Mouse (Mus musculus): Measurements from ENCODE around the gene Tmem192. TPM values are rescaled to one million over a fixed set of nuclear protein-coding genes. Genes with fewer than 3 reads are reported as not detected.
A peak's percentile ranks its signal among the peaks of the same experiment; 100 is the strongest.

The Tmem192 gene
- polyA plus RNA-seq, 1 experiment from 2014 or later: 34.4 TPM

DNA sequence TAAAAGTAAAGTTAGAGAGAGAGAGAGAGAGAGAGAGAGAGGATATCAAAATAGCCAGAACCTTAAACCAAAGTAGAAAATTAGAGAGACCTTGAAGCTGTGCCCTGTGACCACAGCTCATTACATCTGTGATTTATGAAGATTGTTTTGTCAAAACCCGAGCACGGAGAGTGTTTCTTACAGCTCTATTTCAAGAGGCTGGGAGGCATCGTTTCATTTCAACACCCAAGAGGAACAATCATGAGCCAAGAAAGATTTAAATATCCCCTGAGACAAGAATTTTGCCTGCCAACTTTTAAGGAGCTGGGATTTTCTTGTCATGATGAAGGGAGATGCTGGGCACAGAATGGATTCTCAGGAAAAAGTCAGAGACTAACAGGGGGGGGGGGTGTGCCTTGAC lies 20.6 kb upstream of the Tmem192 start:
- Histone ChIP-seq H3K4me1 (ENCODE audit: insufficient read depth, low read length) (no peaks in the 10 kb centered on the region), H3K27me3 (ENCODE audit: insufficient read depth, low read length) (no peaks in the 10 kb centered on the region), H3K9ac (replicated peaks; ENCODE audit: low read length) (no peak overlapping the region), H3K4me2 (replicated peaks; ENCODE audit: low read depth, low read length) (no peak overlapping the region), H3K36me3 (ENCODE audit: insufficient read depth, low read length) (no peaks in the 10 kb centered on the region), H3K9me3 (ENCODE audit: low read length) (no peaks in the 10 kb centered on the region), H3K27ac (ENCODE audit: low read length) (no peak overlapping the region), H3K4me3 (ENCODE audit: low read length) (no peak overlapping the region)
- WGBS: 5% methylated on average over 3 of the region's 3 CpGs
- no peak for ATAC-seq (ENCODE audit: low FRiP score, low TSS enrichment)

DNA sequence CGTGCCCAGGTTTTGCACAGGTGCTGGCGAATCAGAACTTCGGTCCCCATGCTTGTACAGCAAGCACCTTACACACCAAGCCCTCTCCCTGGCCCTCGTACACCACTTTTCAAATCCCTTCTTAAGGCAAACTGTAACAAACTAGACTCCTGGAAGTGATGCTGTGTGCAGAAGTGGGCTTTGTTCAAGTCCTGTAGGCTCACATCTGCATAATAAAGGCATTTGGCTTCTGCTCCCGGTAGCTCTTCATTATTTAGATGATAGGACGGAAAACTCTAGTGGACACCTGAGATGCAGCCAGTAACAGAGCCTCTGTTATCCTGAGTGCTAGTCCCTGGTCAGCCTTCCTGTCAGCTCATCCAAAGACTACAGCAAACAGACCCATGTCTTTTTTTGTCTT lies 18.0 kb upstream of the Tmem192 start:
- 93% methylated on average over 6 of the region's 6 CpGs for WGBS
- no peak for ATAC-seq (ENCODE audit: low FRiP score, low TSS enrichment)
- H3K4me1 ChIP-seq (ENCODE audit: insufficient read depth, low read length): no peaks in the 10 kb centered on the region

DNA sequence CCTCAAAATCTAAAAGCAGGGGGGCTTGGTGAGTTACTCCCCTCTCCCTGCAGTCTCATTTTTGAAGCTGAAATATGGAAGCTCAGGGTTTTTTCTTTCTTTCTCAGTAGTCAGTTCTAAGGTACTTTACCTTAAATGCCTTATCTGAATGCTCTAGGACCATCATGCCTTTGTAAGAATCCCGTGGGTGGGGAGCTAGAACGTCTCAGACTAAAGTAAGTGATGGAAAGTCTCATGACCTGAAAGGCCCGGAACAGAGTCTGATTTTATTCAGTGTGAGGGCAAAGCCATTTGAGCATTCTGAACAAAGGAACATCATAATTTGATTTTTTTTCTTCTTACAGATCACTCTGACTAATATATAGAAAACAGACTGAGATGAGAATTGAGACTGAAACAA lies 12.0 kb upstream of the Tmem192 start:
- no peak for ATAC-seq (ENCODE audit: low FRiP score, low TSS enrichment)
- H3K27ac ChIP-seq (ENCODE audit: low read length): no peak overlapping the region
- H3K4me2 ChIP-seq (replicated peaks; ENCODE audit: low read depth, low read length): no peak overlapping the region
- H3K4me3 ChIP-seq (ENCODE audit: low read length): no peak overlapping the region
- H3K9me3 ChIP-seq (ENCODE audit: low read length): no peaks in the 10 kb centered on the region
- H3K27me3 ChIP-seq (ENCODE audit: insufficient read depth, low read length): no peaks in the 10 kb centered on the region
- 75% methylated on average over 3 of the region's 3 CpGs for WGBS
- H3K9ac ChIP-seq (replicated peaks; ENCODE audit: low read length): no peak overlapping the region
- H3K36me3 ChIP-seq (ENCODE audit: insufficient read depth, low read length): no peaks in the 10 kb centered on the region
- no peaks in the 10 kb centered on the region for H3K4me1 ChIP-seq (ENCODE audit: insufficient read depth, low read length)

More for the DNA sequence above, 18.0 kb upstream of the Tmem192 start:
- Histone ChIP-seq H3K27ac (ENCODE audit: low read length) (no peak overlapping the region), H3K36me3 (ENCODE audit: insufficient read depth, low read length) (no peaks in the 10 kb centered on the region), H3K27me3 (ENCODE audit: insufficient read depth, low read length) (no peaks in the 10 kb centered on the region), H3K4me3 (ENCODE audit: low read length) (no peak overlapping the region), H3K9ac (replicated peaks; ENCODE audit: low read length) (no peak overlapping the region), H3K4me2 (replicated peaks; ENCODE audit: low read depth, low read length) (no peak overlapping the region), H3K9me3 (ENCODE audit: low read length) (no peaks in the 10 kb centered on the region)

DNA sequence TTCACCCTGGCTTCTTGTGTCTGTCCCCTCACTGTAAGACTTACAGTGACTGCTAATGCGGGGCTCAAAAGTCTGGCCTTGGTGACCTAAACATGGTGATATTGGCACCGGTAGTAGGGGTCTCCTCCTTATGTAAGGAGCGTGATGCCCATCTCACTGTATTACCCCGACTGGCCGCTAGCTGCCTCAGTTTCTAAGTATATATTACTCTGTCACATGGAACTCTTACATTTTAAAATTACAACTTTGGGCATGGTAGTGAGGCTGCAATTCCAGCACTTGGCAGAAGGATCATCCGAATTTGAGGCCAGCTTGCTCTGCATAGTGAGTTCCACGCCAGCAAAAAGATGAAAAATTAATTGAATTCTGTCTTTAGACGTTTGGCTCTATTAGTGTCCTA lies 6.0 kb upstream of the Tmem192 start:
- peaks cover 12% of the 10 kb centered on the region for H3K27me3 ChIP-seq (ENCODE audit: insufficient read depth, low read length)
- no peak overlapping the region for H3K9ac ChIP-seq (replicated peaks; ENCODE audit: low read length)
- H3K4me1 ChIP-seq (ENCODE audit: insufficient read depth, low read length): no peaks in the 10 kb centered on the region
- H3K27ac ChIP-seq (ENCODE audit: low read length): no peak overlapping the region
- H3K4me3 ChIP-seq (ENCODE audit: low read length): no peak overlapping the region
- no peak overlapping the region for H3K4me2 ChIP-seq (replicated peaks; ENCODE audit: low read depth, low read length)
- H3K9me3 ChIP-seq (ENCODE audit: low read length): peaks cover 2% of the 10 kb centered on the region; the same call in 1 of the 2 replicates
- H3K36me3 ChIP-seq (ENCODE audit: insufficient read depth, low read length): no peaks in the 10 kb centered on the region
- 85% methylated on average over 8 of the region's 8 CpGs for WGBS
- no peak for ATAC-seq (ENCODE audit: low FRiP score, low TSS enrichment)

DNA sequence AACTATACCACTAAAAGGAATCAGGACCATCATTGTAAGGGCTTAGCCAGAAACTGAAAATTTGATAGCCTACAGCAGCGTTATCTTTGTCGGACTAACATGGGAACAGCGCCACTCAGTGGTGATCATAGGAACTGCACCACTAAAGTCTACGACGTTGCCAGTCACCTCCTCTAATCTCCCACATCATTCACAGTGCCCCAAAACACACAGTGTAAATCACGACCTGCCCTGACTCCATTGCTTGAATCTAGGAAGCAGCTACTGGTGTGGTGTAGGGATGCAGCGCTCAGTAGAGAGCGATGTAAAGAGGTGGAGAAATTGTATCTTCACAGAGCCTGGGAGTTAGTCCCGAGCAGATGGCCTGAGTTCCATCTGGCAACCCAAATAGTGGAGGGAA lies 5.5 kb upstream of the Tmem192 start:
- Histone ChIP-seq H3K9ac (replicated peaks; ENCODE audit: low read length) (no peak overlapping the region), H3K27me3 (ENCODE audit: insufficient read depth, low read length) (peaks cover 12% of the 10 kb centered on the region), H3K36me3 (ENCODE audit: insufficient read depth, low read length) (no peaks in the 10 kb centered on the region), H3K9me3 (ENCODE audit: low read length) (peaks cover 2% of the 10 kb centered on the region; the same call in 1 of the 2 replicates), H3K4me2 (replicated peaks; ENCODE audit: low read depth, low read length) (no peak overlapping the region), H3K4me3 (ENCODE audit: low read length) (no peak overlapping the region), H3K4me1 (ENCODE audit: insufficient read depth, low read length) (no peaks in the 10 kb centered on the region), H3K27ac (ENCODE audit: low read length) (no peak overlapping the region)
- WGBS: 10% methylated on average over 9 of the region's 9 CpGs
- ATAC-seq (ENCODE audit: low FRiP score, low TSS enrichment): peak; percentile 60; the same call in 1 of the 2 replicates

DNA sequence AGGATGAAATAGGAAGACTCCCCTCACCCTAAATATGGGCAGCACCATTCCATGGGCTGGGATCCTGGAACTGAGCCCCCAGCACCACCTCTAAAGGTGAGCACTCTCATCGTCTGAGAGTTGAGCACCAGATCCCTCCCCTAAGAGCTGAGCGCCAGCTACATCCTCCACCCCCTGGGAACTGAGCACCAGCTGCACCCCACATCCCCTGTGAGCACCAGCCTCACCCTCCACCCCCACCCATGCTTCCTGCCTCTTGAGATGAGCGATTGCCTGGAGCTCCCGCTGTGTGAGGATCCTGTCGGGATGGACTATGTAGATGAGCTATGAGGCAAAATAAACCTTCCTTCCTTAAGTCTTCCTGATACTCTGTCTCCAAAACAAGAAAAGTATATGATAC lies 4.0 kb upstream of the Tmem192 start:
- WGBS: 24% methylated on average over 5 of the region's 5 CpGs

DNA sequence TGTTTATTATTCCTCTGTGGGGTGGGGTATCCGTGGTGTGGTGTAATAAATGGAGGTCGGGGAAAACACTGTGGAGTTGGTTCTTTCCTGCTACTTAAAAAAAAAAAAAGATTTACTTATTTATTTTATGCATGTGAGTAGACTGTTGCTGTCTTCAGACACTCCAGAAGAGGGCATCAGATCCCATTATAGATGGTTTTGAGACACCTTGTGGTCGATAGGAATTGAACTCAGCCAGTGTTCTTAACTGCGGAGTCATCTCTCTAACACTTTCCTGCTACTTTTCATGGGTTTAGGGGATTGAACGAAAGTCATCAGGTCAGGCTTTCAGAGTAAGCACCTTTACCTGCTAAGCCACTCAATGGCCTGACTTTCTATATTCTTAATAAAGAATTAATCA lies 2.2 kb upstream of the Tmem192 start:
- ATAC-seq (ENCODE audit: low FRiP score, low TSS enrichment): no peak
- H3K9me3 ChIP-seq (ENCODE audit: low read length): peaks cover 2% of the 10 kb centered on the region; the same call in 1 of the 2 replicates
- H3K4me1 ChIP-seq (ENCODE audit: insufficient read depth, low read length): no peaks in the 10 kb centered on the region
- 26% methylated on average over 5 of the region's 5 CpGs for WGBS
- H3K4me2 ChIP-seq (replicated peaks; ENCODE audit: low read depth, low read length): no peak overlapping the region
- no peak overlapping the region for H3K9ac ChIP-seq (replicated peaks; ENCODE audit: low read length)
- no peaks in the 10 kb centered on the region for H3K36me3 ChIP-seq (ENCODE audit: insufficient read depth, low read length)
- no peak overlapping the region for H3K27ac ChIP-seq (ENCODE audit: low read length)
- H3K27me3 ChIP-seq (ENCODE audit: insufficient read depth, low read length): peaks cover 12% of the 10 kb centered on the region
- H3K4me3 ChIP-seq (ENCODE audit: low read length): no peak overlapping the region

More for the DNA sequence above, 4.0 kb upstream of the Tmem192 start:
- H3K4me2 ChIP-seq (replicated peaks; ENCODE audit: low read depth, low read length): no peak overlapping the region
- no peak overlapping the region for H3K4me3 ChIP-seq (ENCODE audit: low read length)
- ATAC-seq (ENCODE audit: low FRiP score, low TSS enrichment): no peak
- no peak overlapping the region for H3K9ac ChIP-seq (replicated peaks; ENCODE audit: low read length)
- H3K4me1 ChIP-seq (ENCODE audit: insufficient read depth, low read length): no peaks in the 10 kb centered on the region
- peaks cover 2% of the 10 kb centered on the region; the same call in 1 of the 2 replicates for H3K9me3 ChIP-seq (ENCODE audit: low read length)
- H3K27me3 ChIP-seq (ENCODE audit: insufficient read depth, low read length): peaks cover 12% of the 10 kb centered on the region
- no peak overlapping the region for H3K27ac ChIP-seq (ENCODE audit: low read length)
- H3K36me3 ChIP-seq (ENCODE audit: insufficient read depth, low read length): no peaks in the 10 kb centered on the region

DNA sequence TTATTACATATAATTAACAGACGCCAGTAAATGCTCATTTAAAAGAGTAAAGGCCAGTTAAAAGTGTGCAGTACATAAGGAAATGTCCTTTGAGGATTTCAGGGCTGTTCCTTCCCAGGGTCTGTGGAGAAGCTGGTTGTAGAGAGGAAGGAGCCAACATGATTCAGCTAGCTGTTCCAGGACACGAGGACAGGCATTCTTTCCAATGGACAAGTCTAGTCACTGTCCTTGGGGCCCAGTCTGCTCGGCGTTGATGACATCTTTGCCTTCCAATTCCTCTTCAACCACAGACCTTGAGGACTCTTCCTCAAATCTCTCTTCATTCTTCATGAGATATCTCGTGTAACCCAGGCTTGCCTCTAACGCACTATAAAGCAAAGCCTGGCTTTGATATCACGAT lies 1.4 kb upstream of the Tmem192 start:
- peaks cover 12% of the 10 kb centered on the region for H3K27me3 ChIP-seq (ENCODE audit: insufficient read depth, low read length)
- H3K9me3 ChIP-seq (ENCODE audit: low read length): peaks cover under 1% of the 10 kb centered on the region; the same call in 1 of the 2 replicates
- WGBS: 80% methylated on average over 7 of the region's 7 CpGs
- H3K4me3 ChIP-seq (ENCODE audit: low read length): no peak overlapping the region
- ATAC-seq (ENCODE audit: low FRiP score, low TSS enrichment): no peak
- H3K9ac ChIP-seq (replicated peaks; ENCODE audit: low read length): no peak overlapping the region
- H3K27ac ChIP-seq (ENCODE audit: low read length): no peak overlapping the region
- no peak overlapping the region for H3K4me2 ChIP-seq (replicated peaks; ENCODE audit: low read depth, low read length)
- no peaks in the 10 kb centered on the region for H3K36me3 ChIP-seq (ENCODE audit: insufficient read depth, low read length)
- H3K4me1 ChIP-seq (ENCODE audit: insufficient read depth, low read length): no peaks in the 10 kb centered on the region

DNA sequence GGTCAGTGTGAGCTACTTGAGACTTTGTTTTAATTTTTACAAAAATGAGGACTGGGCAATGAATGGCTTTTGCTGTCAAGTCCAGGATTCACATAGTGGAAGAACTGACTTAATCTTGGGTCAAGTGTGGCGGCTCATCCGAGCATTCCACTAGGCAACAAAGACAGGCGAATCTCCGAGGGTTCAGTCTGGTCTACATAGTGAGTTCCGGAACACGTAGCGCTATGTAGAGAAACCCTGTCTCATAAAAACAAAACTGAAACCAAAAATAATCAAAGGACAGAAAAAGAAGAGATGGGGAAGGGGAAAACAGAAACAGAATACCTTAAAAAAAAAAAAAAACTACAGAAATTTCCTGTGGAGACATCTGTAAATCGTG lies 555 bp upstream of the Tmem192 start:
- H3K9ac ChIP-seq (replicated peaks; ENCODE audit: low read length): no peak overlapping the region
- ATAC-seq (ENCODE audit: low FRiP score, low TSS enrichment): no peak
- no peak overlapping the region for H3K27ac ChIP-seq (ENCODE audit: low read length)
- H3K4me3 ChIP-seq (ENCODE audit: low read length): peak overlapping the region; percentile 19; the same call in 1 of the 2 replicates
- peaks cover 12% of the 10 kb centered on the region for H3K27me3 ChIP-seq (ENCODE audit: insufficient read depth, low read length)
- H3K36me3 ChIP-seq (ENCODE audit: insufficient read depth, low read length): no peaks in the 10 kb centered on the region
- H3K9me3 ChIP-seq (ENCODE audit: low read length): no peaks in the 10 kb centered on the region
- no peaks in the 10 kb centered on the region for H3K4me1 ChIP-seq (ENCODE audit: insufficient read depth, low read length)
- peak overlapping the region; percentile 67 for H3K4me2 ChIP-seq (replicated peaks; ENCODE audit: low read depth, low read length)
- WGBS: 39% methylated on average over 8 of the region's 8 CpGs

DNA sequence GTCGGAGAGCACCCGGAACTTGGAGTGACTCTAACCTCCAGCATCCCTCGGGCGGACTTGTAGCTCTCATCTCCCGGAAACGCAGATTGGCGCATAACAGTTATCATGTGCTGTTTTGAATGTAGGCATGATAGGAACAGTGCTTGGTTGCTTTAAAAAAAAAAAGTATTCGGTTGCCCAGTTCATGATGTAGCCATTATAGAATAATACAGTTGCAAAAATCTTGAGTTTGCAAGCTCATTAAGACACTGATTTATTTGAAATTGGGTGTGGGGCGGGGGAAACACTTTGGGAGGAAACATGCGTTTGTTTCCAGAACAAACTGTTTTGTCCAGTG lies 681 bp downstream of the Tmem192 start:
- 8% methylated on average over 10 of the region's 10 CpGs for WGBS
- no peaks in the 10 kb centered on the region for H3K36me3 ChIP-seq (ENCODE audit: insufficient read depth, low read length)
- H3K9me3 ChIP-seq (ENCODE audit: low read length): no peaks in the 10 kb centered on the region
- peak overlapping the region; percentile 78 for H3K27ac ChIP-seq (ENCODE audit: low read length)
- peaks cover 6% of the 10 kb centered on the region for H3K27me3 ChIP-seq (ENCODE audit: insufficient read depth, low read length)
- peak overlapping the region; percentile 84 for H3K4me3 ChIP-seq (ENCODE audit: low read length)
- peak overlapping the region; percentile 67 for H3K4me2 ChIP-seq (replicated peaks; ENCODE audit: low read depth, low read length)
- no peak for ATAC-seq (ENCODE audit: low FRiP score, low TSS enrichment)
- no peaks in the 10 kb centered on the region for H3K4me1 ChIP-seq (ENCODE audit: insufficient read depth, low read length)
- H3K9ac ChIP-seq (replicated peaks; ENCODE audit: low read length): peak overlapping the region; percentile 79
